Mouse (Mus musculus): ENCODE measurements around the gene Osbpl5.
A peak's percentile ranks its signal among the peaks of the same experiment; 100 is the strongest.

The Osbpl5 gene

GRCm38 (mm10) chr7:143756125-143757026, at the start of gene Osbpl5:
Osbpl5 (minus strand) TSS chr7:143756985.
- DNase-seq (ENCODE audit: extremely low spot score, low spot score), result no peak

DNA sequence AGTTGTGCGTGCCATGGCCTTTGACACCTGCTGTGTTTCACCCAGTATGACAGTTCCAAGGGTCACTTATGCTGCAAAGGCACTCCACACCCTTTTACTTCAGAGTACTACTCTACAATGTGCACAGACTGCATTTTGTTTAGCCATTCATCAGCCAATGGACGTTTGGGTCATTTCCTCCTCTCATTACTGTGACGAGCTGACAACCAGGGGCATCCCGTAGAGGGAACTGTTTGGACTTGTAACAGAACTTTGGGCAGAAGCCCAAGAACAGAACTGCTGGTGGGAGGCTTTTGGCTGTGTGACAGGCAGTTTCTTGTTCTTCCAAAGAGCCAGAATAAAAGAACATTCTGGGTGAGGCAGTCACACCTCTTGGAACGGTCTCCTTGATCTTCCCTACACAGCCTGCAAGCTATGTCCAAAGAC, 48.4 kb upstream of the Osbpl5 start:
- DNase-seq (ENCODE audit: extremely low spot score, low spot score), result no peak

- DNase-seq (ENCODE audit: extremely low spot score, low spot score), result no peak
Observed at GRCm38 (mm10) chr7:143801195-143802065, 44.6 kb upstream of the Osbpl5 start.

DNA sequence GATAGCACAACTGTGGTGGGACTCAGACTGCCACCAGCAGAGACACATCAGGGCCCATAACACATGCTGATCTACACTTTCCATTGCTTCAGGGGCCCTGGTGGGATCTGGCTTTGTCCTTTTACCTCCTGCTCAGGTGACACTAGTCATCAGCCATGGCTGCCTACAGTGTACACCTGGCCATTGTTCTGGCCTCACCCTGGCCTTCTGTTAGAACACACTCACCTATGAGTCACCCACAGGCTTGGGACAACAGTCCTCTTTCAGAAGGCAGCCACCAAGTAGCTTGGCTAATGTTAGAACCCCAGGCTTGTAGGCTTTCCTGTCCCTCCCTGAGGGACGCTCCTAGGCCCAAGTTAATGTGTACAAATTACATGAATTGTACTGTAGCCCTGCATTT, 44.0 kb upstream of the Osbpl5 start:
- no peak for DNase-seq (ENCODE audit: extremely low spot score, low spot score)

DNA sequence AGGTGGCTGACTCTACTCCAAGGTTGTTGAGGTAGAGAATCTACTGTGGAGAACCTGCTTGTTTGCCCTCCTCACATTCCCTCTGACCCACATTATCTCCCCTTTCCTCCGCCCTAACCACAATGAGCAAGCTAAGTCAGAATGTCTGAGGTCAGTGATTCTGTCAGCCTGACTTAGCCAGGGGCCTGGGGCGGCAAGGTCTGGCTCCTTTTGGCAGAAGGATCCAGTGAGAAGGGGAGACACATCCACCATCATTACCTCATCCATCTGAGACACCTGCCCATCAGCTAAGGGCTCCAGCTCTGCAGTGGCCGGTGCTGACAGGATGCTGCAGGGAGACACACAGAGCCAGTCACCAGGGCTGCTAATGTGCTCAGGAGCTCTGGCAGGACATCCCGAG, 42.0 kb upstream of the Osbpl5 start:
- no peak for DNase-seq (ENCODE audit: extremely low spot score, low spot score)

DNA sequence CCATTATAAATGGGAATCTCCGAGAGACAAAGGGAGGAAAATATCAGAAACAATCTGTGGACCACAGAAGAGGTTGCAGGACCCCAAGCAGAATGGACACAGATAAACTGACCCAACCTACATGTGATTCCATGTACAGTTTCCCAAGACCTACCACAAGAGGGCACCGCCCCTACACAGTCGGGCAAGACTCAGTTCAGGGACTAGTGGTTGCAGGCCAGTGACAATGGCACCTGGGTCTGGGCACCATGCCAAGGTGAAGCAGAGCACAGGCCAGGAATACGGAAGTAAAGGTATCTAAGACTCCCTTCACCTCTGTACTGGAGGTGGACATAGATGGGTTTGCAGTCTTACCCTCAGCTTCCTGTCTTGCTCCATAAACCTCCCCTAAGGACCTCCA, 36.3 kb upstream of the Osbpl5 start:
- DNase-seq (ENCODE audit: extremely low spot score, low spot score), result no peak

GRCm38 (mm10) chr7:143792336-143792985, 35.7 kb upstream of the Osbpl5 start:
- no peak for DNase-seq (ENCODE audit: extremely low spot score, low spot score)

DNA sequence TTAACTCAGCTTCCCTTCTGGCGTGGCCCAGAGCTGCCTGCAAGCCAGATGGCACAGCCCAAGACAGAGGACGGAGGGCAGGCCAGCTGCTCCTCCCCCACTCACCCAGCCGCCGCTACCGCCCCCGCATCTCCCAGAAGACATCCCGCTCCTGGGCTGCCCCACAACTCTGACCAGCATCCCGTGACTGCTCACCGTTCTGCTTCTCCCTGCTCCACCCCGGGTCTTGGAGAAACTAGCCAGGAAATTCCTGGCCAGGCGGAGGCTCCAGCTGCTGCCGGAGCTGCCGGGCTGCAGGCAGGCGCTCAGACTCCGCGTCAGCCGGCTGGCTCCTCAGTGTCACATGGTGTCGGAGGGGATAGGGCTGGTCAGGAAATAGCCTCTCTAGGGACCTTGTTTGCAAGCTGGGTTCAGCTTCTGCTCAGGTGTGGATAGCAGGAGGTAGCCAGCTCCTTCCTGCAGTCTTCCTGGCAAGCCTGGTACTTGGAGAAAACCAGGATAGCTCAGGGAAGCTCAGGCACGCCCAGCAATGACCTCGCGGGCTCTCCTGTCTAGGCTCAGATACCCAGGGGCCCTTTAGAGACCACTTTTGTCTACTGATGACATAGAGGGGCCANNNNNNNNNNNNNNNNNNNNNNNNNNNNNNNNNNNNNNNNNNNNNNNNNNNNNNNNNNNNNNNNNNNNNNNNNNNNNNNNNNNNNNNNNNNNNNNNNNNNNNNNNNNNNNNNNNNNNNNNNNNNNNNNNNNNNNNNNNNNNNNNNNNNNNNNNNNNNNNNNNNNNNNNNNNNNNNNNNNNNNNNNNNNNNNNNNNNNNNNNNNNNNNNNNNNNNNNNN, 27.4 kb upstream of the Osbpl5 start, which contains the start of gene Mrgpre:
TSS of gene Mrgpre (minus strand) at position 505 of the 834 bp plus-strand sequence.
- peak; percentile 76 for DNase-seq (ENCODE audit: extremely low spot score, low spot score)

GRCm38 (mm10) chr7:143783378-143783995, 26.7 kb upstream of the Osbpl5 start:
- DNase-seq (ENCODE audit: extremely low spot score, low spot score), result peak; percentile 18

DNA sequence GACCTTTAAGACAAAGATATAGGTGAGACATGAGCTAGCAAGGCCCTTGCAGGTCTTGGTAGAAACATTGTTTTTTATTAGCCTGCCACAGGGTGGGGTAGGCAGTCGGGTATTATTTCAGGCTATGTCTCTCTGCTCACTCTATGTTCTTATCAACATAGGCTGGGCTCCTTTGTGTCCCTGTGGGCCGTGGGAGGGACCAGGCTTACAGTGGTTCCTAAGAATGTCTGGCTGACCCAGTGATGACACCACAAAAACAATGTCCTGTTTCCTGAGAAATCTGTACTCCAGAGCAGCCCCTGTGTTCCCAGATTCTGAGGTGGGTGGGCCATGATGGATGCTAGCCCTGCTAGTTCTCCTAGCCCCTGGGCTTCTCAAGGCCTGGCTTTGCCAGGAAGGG, 20.6 kb upstream of the Osbpl5 start:
- no peak for DNase-seq (ENCODE audit: extremely low spot score, low spot score)

DNA sequence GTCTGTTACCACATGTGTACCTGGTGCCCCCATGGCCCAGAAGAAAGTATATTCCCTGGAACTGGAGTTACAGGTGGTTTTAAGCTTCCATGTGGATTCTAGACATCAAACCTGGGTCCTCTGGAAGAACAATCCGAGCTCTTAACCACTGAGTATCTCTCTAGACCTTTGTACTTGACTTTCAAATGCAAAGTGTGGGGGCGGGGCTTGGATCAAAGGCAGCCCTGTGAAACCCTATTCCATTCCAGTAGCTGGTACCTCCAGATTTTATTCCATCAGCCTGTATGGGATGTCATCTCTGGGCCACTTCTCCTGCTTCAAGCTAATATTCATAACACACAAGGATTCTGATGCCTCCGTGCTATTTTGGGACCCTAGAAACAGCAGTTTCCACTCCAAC, 19.4 kb upstream of the Osbpl5 start:
- no peak for DNase-seq (ENCODE audit: extremely low spot score, low spot score)

- no peak for DNase-seq (ENCODE audit: extremely low spot score, low spot score)
Observed at GRCm38 (mm10) chr7:143769461-143769860, 12.7 kb upstream of the Osbpl5 start.

- DNase-seq (ENCODE audit: extremely low spot score, low spot score), result no peak
Observed at GRCm38 (mm10) chr7:143768267-143768666, 11.5 kb upstream of the Osbpl5 start.

GRCm38 (mm10) chr7:143766893-143767292, 10.1 kb upstream of the Osbpl5 start, which contains the start of gene Mrgprg:
Mrgprg (minus strand) TSS chr7:143766993.
- DNase-seq (ENCODE audit: extremely low spot score, low spot score), result no peak

GRCm38 (mm10) chr7:143764876-143765530, 8.2 kb upstream of the Osbpl5 start:
- no peak for DNase-seq (ENCODE audit: extremely low spot score, low spot score)

- DNase-seq (ENCODE audit: extremely low spot score, low spot score), result peak; percentile 26
Observed at GRCm38 (mm10) chr7:143763794-143764193, 7.0 kb upstream of the Osbpl5 start.

GRCm38 (mm10) chr7:143758956-143759355, 2.2 kb upstream of the Osbpl5 start:
- DNase-seq (ENCODE audit: extremely low spot score, low spot score), result no peak

GRCm38 (mm10) chr7:143757696-143758095, 911 bp upstream of the Osbpl5 start:
- no peak for DNase-seq (ENCODE audit: extremely low spot score, low spot score)

GRCm38 (mm10) chr7:143757027-143757390, 224 bp upstream of the Osbpl5 start:
- DNase-seq (ENCODE audit: extremely low spot score, low spot score), result peak; percentile 71
